Mouse (Mus musculus) stomach, postnatal 0 days (tissue): ENCODE measurements at regions not wholly inside any gene's neighbourhood (a gene's known extent, or its start where the extent isn't known, plus 50 kb on each side); places are given as distances from the start of the nearest gene placed in this dataset.

Source experiments
- CTCF ChIP-seq: IDR thresholded peaks from 2 replicates; pipeline ENCODE4 v1.5.1; 2016; ENCODE audit warnings: antibody characterized with exemption, low read depth, mild to moderate bottlenecking, moderate library complexity
- EP300 ChIP-seq: optimal IDR thresholded peaks from 2 replicates; pipeline ENCODE3; 2016; ENCODE audit warnings: antibody characterized with exemption

DNA sequence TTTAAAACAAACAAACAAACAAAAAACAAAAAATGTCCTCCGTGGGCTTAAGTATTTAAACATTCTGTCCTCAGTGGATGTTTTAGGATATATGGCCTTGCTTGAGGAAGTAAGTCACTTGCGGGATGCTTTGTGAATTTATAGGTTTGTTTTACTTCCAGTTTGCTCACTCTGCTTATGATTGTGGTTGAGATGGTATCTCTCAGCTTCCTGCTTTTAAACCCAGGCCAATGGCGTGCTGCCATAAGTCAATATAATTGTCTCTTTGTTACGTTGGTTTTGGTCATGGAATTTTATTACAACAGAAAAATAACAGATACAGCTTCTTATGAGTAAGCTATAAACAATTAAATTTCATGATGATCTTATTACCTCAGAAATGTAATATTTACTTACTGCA, 787.2 kb upstream of the Tmprss15 start:
- TF ChIP-seq CTCF (no peak), EP300 (no peak)
